Mouse (Mus musculus): ENCODE data around the gene Tmem220. TPM values are rescaled to one million over a fixed set of nuclear protein-coding genes. Genes with fewer than 3 reads are reported as not detected.
A peak's percentile ranks its signal among the peaks of the same experiment; 100 is the strongest.

Gene Tmem220
- polyA plus RNA-seq, 1 experiment from 2014 or later: 0.59 TPM

DNA sequence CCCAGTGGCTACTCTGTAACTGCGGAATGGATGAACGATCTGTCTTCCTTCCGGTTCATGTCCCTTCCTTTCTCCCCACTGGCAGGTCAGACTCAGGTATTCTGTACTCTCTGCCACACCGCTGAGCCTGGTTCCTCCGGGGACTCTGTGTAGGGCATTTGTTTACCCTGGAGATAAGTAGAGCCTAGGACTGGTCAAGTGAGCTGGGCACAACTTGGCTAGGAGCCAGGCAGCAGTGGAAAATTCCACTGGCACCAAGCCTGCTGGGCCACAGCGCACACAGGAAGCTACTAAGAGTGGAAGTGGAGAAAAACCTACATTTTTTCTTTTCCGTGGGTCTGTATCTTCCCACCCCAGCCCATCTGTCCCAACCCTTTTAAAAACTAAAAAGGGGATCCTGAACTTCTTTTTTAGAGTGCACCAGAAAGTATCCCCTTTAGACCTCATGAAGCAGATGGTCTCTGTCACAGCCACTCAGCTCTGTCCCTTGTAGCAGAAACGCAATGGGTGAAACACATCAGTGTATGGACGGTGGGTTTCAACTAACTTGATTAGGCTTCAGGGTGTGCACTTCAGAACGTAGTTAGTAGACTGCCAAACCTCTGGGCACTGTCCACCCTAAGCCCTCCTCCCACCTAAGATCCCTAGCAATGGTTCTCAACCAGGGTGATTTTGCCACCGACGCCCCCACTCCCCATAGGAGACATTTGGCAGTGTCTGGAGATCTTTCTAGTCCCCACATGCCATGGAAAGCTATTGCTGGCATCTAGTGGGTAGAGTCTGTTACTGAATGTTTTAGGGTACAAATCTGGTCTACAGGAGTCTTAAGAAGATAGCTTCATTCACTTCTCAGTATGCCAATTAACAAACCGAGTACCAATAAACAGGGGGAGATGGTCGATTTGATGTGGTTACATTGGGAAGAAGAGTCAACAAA, 26.2 kb upstream of the Tmem220 start:
- Histone ChIP-seq H3K4me3 (replicated peaks) (no peak overlapping the region), H3K9me3 (replicated peaks) (no peaks in the 10 kb centered on the region), H3K36me3 (no peaks in the 10 kb centered on the region), H3K27ac (replicated peaks) (no peak overlapping the region), H3K4me2 (no peak overlapping the region), H3K9ac (replicated peaks) (no peak overlapping the region), H3K27me3 (replicated peaks) (no peaks in the 10 kb centered on the region), H3K4me1 (peaks cover 19% of the 10 kb centered on the region)
- peak; percentile 46; the same call in 1 of the 2 replicates for ATAC-seq (ENCODE audit: low FRiP score)
- 75% methylated on average over 14 of the region's 14 CpGs for WGBS

DNA sequence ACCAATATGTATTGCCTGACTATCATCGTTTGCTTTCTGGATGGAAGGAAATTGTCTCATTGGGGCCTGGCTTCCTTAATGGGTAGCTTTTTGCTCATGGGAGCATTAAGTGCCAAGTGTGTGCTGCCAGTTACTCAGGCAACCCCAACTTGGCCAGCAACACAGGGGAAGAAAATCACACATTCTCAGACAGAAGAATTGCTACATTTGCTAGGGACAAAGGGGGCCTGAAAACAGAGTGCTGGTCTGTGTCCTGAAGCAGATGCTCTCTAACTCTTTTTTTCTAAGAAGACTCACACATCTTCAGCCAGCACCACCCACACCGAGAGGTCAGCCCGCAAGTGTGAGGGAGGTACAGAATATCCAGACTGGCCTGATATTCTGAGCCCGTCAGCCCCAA, 24.3 kb upstream of the Tmem220 start:
- Histone ChIP-seq H3K4me3 (replicated peaks) (no peak overlapping the region), H3K4me2 (no peak overlapping the region), H3K9ac (replicated peaks) (no peak overlapping the region), H3K4me1 (peaks cover 19% of the 10 kb centered on the region), H3K9me3 (replicated peaks) (no peaks in the 10 kb centered on the region), H3K27me3 (replicated peaks) (no peaks in the 10 kb centered on the region), H3K27ac (replicated peaks) (peak overlapping the region; percentile 63), H3K36me3 (no peaks in the 10 kb centered on the region)
- peak; percentile 48; the same call in 1 of the 2 replicates for ATAC-seq (ENCODE audit: low FRiP score)
- WGBS: 57% methylated on average over 4 of the region's 4 CpGs

DNA sequence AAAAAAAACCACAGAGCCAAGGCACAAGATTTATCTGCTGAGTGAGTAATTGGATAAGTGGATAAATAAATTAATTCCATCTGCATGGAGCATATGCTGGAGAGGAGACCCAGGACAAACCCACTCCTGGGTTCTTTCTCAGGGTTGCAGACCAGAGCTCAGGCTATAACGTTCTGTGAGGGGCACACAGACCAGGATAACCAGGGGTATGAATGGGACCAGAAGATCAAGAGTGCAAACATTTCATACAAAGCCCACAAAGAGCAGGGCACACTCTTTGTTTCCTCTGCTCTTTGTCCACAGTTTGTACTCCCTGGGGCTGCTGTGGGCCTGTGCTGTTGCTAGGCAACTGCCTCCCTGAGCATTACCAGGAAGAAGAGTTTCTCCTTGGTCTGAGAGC, 23.2 kb upstream of the Tmem220 start:
- Histone ChIP-seq H3K4me1 (peaks cover 19% of the 10 kb centered on the region), H3K4me3 (replicated peaks) (no peak overlapping the region), H3K36me3 (no peaks in the 10 kb centered on the region), H3K9ac (replicated peaks) (no peak overlapping the region), H3K4me2 (no peak overlapping the region), H3K27me3 (replicated peaks) (no peaks in the 10 kb centered on the region), H3K9me3 (replicated peaks) (no peaks in the 10 kb centered on the region), H3K27ac (replicated peaks) (0 out of 2 replicates have a peak overlapping the region, but pooled peaks have one; percentile 63)
- ATAC-seq (ENCODE audit: low FRiP score): 0 out of 2 replicates have a peak, but pooled peaks have one; percentile 62
- 14% methylated on average over 1 of the region's 1 CpGs for WGBS

DNA sequence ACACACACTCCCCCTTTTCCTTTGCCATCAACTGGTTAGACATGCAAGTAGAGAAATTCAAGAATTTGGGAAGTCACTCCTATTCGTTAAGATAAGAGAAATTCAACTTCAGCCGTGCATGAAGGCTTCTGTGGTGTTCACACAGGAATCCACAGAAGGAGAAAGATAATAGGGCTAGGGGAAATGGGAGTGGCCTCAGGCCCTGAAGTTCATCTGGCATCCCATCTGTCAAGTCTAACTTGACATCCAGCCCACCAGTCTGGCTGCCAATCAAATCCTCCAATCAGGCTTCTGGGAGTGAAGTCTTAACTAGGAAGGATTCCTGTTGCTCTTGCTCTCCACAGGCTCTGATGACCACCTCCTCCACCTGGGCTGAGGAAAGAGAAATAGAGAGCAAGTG, 22.0 kb upstream of the Tmem220 start:
- H3K4me2 ChIP-seq: no peak overlapping the region
- H3K4me3 ChIP-seq (replicated peaks): no peak overlapping the region
- H3K4me1 ChIP-seq: peaks cover 21% of the 10 kb centered on the region
- 54% methylated on average over 2 of the region's 2 CpGs for WGBS
- H3K27me3 ChIP-seq (replicated peaks): no peaks in the 10 kb centered on the region
- H3K9me3 ChIP-seq (replicated peaks): no peaks in the 10 kb centered on the region
- H3K27ac ChIP-seq (replicated peaks): no peak overlapping the region
- no peak overlapping the region for H3K9ac ChIP-seq (replicated peaks)
- H3K36me3 ChIP-seq: no peaks in the 10 kb centered on the region
- no peak for ATAC-seq (ENCODE audit: low FRiP score)

DNA sequence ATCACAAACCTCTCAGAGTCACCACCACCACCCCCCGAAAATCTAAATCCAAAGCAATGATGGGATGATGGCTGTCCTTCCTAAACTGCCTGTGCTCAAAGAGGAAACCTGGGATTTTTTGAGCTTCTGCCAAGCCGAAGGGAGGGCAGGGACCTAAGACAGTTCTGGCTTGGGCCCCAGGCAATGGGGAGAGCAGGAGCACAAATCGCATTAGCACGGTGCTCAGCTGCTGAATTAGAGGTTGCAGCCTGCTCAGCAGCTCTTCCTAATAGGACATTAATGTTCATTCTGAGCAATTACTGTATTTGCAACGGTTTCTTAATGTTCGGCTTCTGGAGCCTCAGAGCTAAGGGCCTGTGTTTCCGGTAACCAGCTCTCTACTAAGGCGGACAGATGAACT, 17.0 kb upstream of the Tmem220 start:
- 35% methylated on average over 8 of the region's 8 CpGs for WGBS
- Histone ChIP-seq H3K9me3 (replicated peaks) (no peaks in the 10 kb centered on the region), H3K4me3 (replicated peaks) (no peak overlapping the region), H3K4me1 (peaks cover 25% of the 10 kb centered on the region), H3K27me3 (replicated peaks) (no peaks in the 10 kb centered on the region), H3K9ac (replicated peaks) (no peak overlapping the region), H3K4me2 (no peak overlapping the region), H3K36me3 (no peaks in the 10 kb centered on the region), H3K27ac (replicated peaks) (0 out of 2 replicates have a peak overlapping the region, but pooled peaks have one; percentile 51)
- ATAC-seq (ENCODE audit: low FRiP score): no peak

DNA sequence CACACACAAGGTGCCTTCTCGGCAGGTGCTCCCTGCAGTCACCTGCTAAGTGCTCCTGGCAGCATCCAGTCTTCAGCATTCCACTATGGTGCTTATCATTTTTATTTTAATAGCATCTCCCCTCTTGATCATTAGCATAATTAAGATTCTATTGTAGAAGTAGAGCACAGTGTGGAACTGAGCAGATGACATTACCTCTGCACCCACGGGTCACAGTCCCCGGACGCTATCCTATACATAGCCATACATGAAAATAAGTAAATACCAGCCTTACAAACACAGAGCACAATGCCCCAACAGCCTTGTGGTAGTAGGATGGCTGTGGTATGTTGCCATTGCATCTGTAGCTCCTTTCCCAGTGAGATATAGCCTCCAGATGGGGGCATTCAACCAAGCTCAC, 16.4 kb upstream of the Tmem220 start:
- Histone ChIP-seq H3K27ac (replicated peaks) (no peak overlapping the region), H3K4me3 (replicated peaks) (no peak overlapping the region), H3K9me3 (replicated peaks) (no peaks in the 10 kb centered on the region), H3K27me3 (replicated peaks) (no peaks in the 10 kb centered on the region), H3K4me1 (peaks cover 25% of the 10 kb centered on the region), H3K9ac (replicated peaks) (no peak overlapping the region), H3K36me3 (no peaks in the 10 kb centered on the region), H3K4me2 (no peak overlapping the region)
- no peak for ATAC-seq (ENCODE audit: low FRiP score)
- WGBS: 71% methylated on average over 4 of the region's 4 CpGs

DNA sequence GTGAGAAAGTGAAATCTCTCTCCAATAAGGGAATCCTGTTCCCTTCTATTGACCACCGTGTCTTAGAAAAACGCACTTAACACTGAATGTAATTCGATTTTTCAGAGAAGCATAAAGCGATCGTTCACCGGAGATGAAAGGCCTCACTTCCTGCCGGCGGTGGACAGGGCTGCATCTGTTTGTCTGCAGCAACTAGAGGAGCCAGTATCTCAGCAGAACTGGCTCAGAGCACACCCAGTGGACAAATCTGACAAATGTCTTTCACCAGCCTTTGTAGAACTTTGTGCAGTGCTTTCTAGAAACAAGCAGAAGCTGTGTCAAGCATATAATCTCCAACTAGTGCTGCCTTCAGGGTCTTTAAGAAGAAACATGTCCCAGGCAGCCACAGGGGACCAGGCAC, 14.5 kb upstream of the Tmem220 start:
- H3K4me2 ChIP-seq: peak overlapping the region; percentile 17; the same call in 1 of the 2 replicates
- 0 out of 2 replicates have a peak overlapping the region, but pooled peaks have one; percentile 33 for H3K27ac ChIP-seq (replicated peaks)
- no peaks in the 10 kb centered on the region for H3K36me3 ChIP-seq
- H3K9ac ChIP-seq (replicated peaks): no peak overlapping the region
- H3K4me3 ChIP-seq (replicated peaks): no peak overlapping the region
- peak; percentile 55; the same call in 1 of the 2 replicates for ATAC-seq (ENCODE audit: low FRiP score)
- no peaks in the 10 kb centered on the region for H3K9me3 ChIP-seq (replicated peaks)
- H3K4me1 ChIP-seq: peaks cover 25% of the 10 kb centered on the region
- WGBS: 7% methylated on average over 8 of the region's 8 CpGs
- no peaks in the 10 kb centered on the region for H3K27me3 ChIP-seq (replicated peaks)

DNA sequence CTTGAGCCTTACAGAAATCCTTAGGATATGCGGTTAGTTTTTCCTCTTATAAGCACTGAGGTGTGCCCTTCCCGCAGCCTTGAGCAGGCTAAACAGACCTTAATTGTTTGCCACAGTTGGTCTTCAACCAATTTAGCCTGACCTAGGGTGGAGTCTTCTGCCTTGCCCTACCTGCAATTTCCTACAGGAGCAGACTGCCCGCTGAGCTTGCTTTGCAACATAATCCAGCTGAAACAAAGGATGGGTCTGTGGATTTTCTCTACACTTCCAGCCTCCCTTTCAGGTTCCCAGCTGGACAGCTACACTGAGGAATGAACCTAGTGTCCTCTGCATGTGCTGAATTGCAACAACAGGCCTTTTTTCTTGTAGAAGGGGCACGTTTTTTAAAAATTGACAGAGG, 13.3 kb upstream of the Tmem220 start:
- H3K27ac ChIP-seq (replicated peaks): no peak overlapping the region
- 27% methylated on average over 4 of the region's 4 CpGs for WGBS
- no peak overlapping the region for H3K9ac ChIP-seq (replicated peaks)
- no peaks in the 10 kb centered on the region for H3K36me3 ChIP-seq
- no peaks in the 10 kb centered on the region for H3K9me3 ChIP-seq (replicated peaks)
- no peak for ATAC-seq (ENCODE audit: low FRiP score)
- no peak overlapping the region for H3K4me2 ChIP-seq
- H3K4me1 ChIP-seq: peaks cover 25% of the 10 kb centered on the region
- H3K4me3 ChIP-seq (replicated peaks): no peak overlapping the region
- no peaks in the 10 kb centered on the region for H3K27me3 ChIP-seq (replicated peaks)

DNA sequence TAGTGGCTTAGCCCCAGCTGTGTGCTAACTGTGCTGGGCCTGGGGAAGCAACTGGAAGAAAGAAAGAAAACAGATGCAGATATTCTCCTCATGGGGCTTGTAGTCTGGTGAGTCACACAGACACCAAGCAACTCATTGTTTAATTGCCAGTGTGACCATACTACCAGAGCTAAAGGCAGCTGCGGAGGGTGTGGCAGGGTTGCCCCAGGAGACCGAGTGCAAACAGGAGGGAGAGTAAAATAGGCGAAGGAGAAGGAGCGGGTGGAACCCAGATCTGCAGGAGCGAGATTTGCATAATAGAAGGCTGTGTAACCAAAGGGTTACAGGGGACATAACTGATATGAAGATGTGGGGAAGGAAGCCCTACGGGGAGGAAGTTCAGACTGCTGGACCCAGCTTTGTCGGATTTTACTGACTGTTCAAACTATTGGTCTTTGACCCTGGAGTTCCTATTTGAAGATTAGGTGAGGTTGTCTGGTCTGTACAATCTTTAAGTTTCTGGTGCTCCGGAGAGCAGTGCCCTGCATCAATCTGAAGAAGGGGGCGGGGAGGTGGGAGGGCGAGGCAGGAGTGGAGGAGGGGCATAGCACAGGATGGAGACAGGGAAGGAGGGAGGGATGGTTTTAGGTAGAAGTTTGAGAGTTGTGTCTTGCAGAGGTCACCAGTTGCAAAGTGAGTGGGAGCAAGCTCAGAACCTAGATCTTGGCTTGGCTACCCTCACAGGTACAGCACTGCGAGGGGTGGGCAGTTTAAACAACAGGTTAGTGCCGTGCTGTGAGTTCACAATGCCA, 7.0 kb upstream of the Tmem220 start:
- WGBS: 8% methylated on average over 12 of the region's 12 CpGs
- H3K4me2 ChIP-seq: no peak overlapping the region
- H3K36me3 ChIP-seq: no peaks in the 10 kb centered on the region
- H3K27ac ChIP-seq (replicated peaks): no peak overlapping the region
- peaks cover 26% of the 10 kb centered on the region for H3K4me1 ChIP-seq
- ATAC-seq (ENCODE audit: low FRiP score): no peak
- no peak overlapping the region for H3K4me3 ChIP-seq (replicated peaks)
- peaks cover 5% of the 10 kb centered on the region; the same call in 1 of the 2 replicates for H3K27me3 ChIP-seq (replicated peaks)
- H3K9ac ChIP-seq (replicated peaks): no peak overlapping the region
- no peaks in the 10 kb centered on the region for H3K9me3 ChIP-seq (replicated peaks)

DNA sequence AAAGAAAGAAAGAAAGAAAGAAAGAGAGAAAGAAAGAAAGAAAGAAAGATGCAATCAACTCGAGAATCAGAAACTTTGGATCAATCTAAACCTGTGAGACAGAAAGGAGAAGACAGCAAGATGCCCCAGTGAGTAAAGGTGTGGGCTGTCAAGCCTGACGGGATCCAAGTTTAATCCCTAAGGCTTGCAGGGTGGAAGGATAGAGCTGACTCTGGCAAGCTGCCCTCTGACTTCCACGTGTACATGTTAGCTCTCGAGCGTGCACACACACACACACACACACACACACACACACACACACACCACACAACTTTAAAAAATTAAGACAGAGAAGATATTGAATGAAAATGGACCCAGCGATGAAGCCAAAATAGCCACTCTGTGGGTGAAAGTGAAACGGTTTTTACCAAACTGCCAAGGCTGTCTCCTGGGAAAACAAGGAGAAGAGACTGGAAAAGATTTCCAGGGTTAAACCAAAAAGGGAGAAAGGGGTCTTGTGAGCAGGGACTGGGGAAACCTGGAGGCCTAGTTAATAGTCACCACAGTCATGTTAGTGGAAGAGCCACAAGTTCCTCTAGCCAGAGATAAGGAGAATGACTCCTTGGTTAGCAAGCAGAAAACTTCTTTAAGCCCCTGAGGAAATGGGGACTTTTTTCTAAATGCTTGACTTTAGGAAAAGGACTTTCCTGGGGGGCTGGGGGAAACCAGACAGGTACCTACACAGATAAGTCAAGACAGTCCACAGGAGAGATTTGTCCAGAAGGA, 5.1 kb upstream of the Tmem220 start:
- Histone ChIP-seq H3K36me3 (no peaks in the 10 kb centered on the region), H3K9me3 (replicated peaks) (no peaks in the 10 kb centered on the region), H3K4me2 (no peak overlapping the region), H3K9ac (replicated peaks) (no peak overlapping the region), H3K27ac (replicated peaks) (no peak overlapping the region), H3K27me3 (replicated peaks) (peaks cover 5% of the 10 kb centered on the region; the same call in 1 of the 2 replicates), H3K4me3 (replicated peaks) (no peak overlapping the region), H3K4me1 (peaks cover 33% of the 10 kb centered on the region)
- 69% methylated on average over 7 of the region's 7 CpGs for WGBS
- no peak for ATAC-seq (ENCODE audit: low FRiP score)

DNA sequence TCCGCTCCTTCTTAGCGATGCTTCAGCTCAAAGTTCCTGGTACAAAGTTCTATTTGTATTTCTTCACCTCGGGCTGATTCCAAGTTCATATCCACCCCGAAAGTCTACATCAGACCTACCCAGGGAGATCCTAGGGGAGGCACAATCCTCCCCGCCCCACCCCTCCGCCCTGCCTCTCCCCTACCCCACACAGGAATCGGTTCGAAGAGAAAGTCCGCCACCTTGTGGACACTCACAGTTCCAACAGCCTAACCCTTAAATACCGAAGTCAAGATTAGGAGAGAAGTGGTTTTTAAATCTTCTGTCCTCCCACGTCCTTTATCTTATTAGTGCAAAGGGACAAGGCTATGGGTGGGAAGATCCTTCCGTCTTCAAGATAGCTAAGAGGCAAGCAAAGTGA, 4.0 kb upstream of the Tmem220 start:
- H3K27ac ChIP-seq (replicated peaks): no peak overlapping the region
- H3K9me3 ChIP-seq (replicated peaks): no peaks in the 10 kb centered on the region
- peaks cover 5% of the 10 kb centered on the region; the same call in 1 of the 2 replicates for H3K27me3 ChIP-seq (replicated peaks)
- no peaks in the 10 kb centered on the region for H3K36me3 ChIP-seq
- peak; percentile 17; the same call in 1 of the 2 replicates for ATAC-seq (ENCODE audit: low FRiP score)
- WGBS: 1% methylated on average over 12 of the region's 12 CpGs
- H3K4me2 ChIP-seq: peak overlapping the region; percentile 56
- peak overlapping the region; percentile 12; the same call in 1 of the 2 replicates for H3K4me3 ChIP-seq (replicated peaks)
- H3K4me1 ChIP-seq: peaks cover 38% of the 10 kb centered on the region
- no peak overlapping the region for H3K9ac ChIP-seq (replicated peaks)

All from neural tube, embryonic 15.5 days (tissue).